Mouse (Mus musculus): ENCODE measurements around the gene Yipf3.

DNA sequence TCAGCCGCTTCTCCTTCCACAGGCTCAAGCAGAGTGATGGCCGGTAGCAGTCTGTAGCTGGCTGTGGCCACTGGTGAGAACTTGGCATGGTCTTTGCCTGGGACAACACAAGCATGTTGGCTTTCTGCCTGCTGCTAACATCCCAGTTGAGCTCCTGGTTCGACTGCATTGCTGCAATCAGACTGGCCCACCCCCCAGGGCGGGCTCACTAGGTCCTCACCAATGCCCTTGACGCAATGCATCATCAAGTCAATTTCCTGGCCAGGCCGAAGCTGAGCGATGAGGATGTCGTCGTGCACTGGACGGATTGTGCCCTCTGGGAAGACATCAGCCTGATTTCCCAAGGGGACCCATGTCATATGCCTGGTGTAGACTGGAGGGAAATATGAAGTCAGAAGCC, 3.3 kb upstream of the Yipf3 start:
- TF ChIP-seq EP300 (IDR thresholded peaks at IDR 0.05; ENCODE audit: insufficient read depth, low read depth, low read length) (no peak), POLR2A (IDR thresholded peaks at IDR 0.05; ENCODE audit: insufficient read depth, low read depth, low read length) (no peak), CTCF (IDR thresholded peaks at IDR 0.05) (no peak)
